Mouse (Mus musculus) E14TG2a.4 (cell line): ENCODE data around the gene Nudcd3.
"Not testable (repeated sequence)": the region's sequence is repeated elsewhere in the genome, so short reads cannot be mapped to it uniquely, and the experiment has no call there.

Source experiments
- H3K27me3 ChIP-seq: 2 replicates; pipeline ENCODE4 v1.6.1; 2014; ENCODE audit warnings: low read length, control low read depth; ENCODE audit not compliant: insufficient read depth
- H3K36me3 ChIP-seq: 2 replicates; pipeline ENCODE4 v1.6.1; 2014; ENCODE audit warnings: low read length, control low read depth; ENCODE audit not compliant: insufficient read depth
- H3K4me1 ChIP-seq: replicated peaks from 2 replicates; pipeline ENCODE4 v1.6.1; 2014; ENCODE audit warnings: low read depth, low read length, control low read depth
- H3K4me3 ChIP-seq: replicated peaks from 2 replicates; pipeline ENCODE4 v1.5.1; 2014; ENCODE audit warnings: mild to moderate bottlenecking, low read length
- H3K9me3 ChIP-seq: 2 replicates; pipeline ENCODE4 v1.6.1; 2014; ENCODE audit warnings: low read length, control low read depth
- CTCF ChIP-seq: conservative IDR thresholded peaks from 2 replicates; pipeline ENCODE4 v1.5.1; 2014; ENCODE audit warnings: low read length
- NANOG ChIP-seq: IDR thresholded peaks from 2 replicates; pipeline ENCODE4 v1.6.1; 2014; ENCODE audit warnings: borderline replicate concordance, low read length, mixed read lengths
- POU5F1 ChIP-seq: IDR thresholded peaks from 2 replicates; pipeline ENCODE4 v1.6.1; 2014; ENCODE audit warnings: low read length, borderline replicate concordance

Nudcd3 gene

GRCm38 (mm10) chr11:6109990-6110389 is 90.2 kb downstream of the Nudcd3 start:
- Histone ChIP-seq H3K36me3 (peaks cover 99% of the 10 kb centered on the region), H3K4me3 (no peak overlapping the region)
- no peak for TF ChIP-seq CTCF
- no peak for TF ChIP-seq POU5F1
- TF ChIP-seq NANOG = no peak

GRCm38 (mm10) chr11:6108296-6108695 is 91.9 kb downstream of the Nudcd3 start:
- H3K27me3 ChIP-seq = no peaks in the 10 kb centered on the region
- H3K4me3 ChIP-seq = no peak overlapping the region
- TF ChIP-seq NANOG (no peak), POU5F1 (no peak), CTCF (no peak)
- H3K36me3 ChIP-seq = peaks cover 97% of the 10 kb centered on the region
- H3K4me1 ChIP-seq = peaks cover 25% of the 10 kb centered on the region
- H3K9me3 ChIP-seq = no peaks in the 10 kb centered on the region

More at GRCm38 (mm10) chr11:6109990-6110389, 90.2 kb downstream of the Nudcd3 start:
- H3K27me3 ChIP-seq = no peaks in the 10 kb centered on the region
- no peaks in the 10 kb centered on the region for H3K9me3 ChIP-seq
- H3K4me1 ChIP-seq = peaks cover 25% of the 10 kb centered on the region

- H3K4me1 ChIP-seq = peaks cover 25% of the 10 kb centered on the region
- no peaks in the 10 kb centered on the region for H3K9me3 ChIP-seq
- H3K36me3 ChIP-seq = peaks cover 91% of the 10 kb centered on the region
- no peak for TF ChIP-seq CTCF
- TF ChIP-seq POU5F1 = no peak
- TF ChIP-seq NANOG = no peak
- no peak overlapping the region for H3K4me3 ChIP-seq
- H3K27me3 ChIP-seq = no peaks in the 10 kb centered on the region
These were observed 92.5 kb downstream of the Nudcd3 start for GRCm38 (mm10) chr11:6107722-6108121.

- Histone ChIP-seq H3K9me3 (no peaks in the 10 kb centered on the region), H3K27me3 (no peaks in the 10 kb centered on the region), H3K4me1 (peaks cover 9% of the 10 kb centered on the region; the same call in 1 of the 2 replicates), H3K36me3 (peaks cover 62% of the 10 kb centered on the region), H3K4me3 (no peak overlapping the region)
- TF ChIP-seq POU5F1 = no peak
- no peak for TF ChIP-seq NANOG
- no peak for TF ChIP-seq CTCF
These were observed 95.5 kb downstream of the Nudcd3 start for GRCm38 (mm10) chr11:6104734-6105133.

GRCm38 (mm10) chr11:6096637-6097036 is 103.6 kb downstream of the Nudcd3 start:
- not testable (repeated sequence) for H3K4me1 ChIP-seq, H3K9me3 ChIP-seq, H3K27me3 ChIP-seq, H3K4me3 ChIP-seq, H3K36me3 ChIP-seq

GRCm38 (mm10) chr11:6086991-6087390 is 113.2 kb downstream of the Nudcd3 start:
- Histone ChIP-seq H3K4me1 (no peaks in the 10 kb centered on the region), H3K36me3 (no peaks in the 10 kb centered on the region), H3K9me3 (no peaks in the 10 kb centered on the region), H3K4me3 (no peak overlapping the region), H3K27me3 (peaks cover 2% of the 10 kb centered on the region; the same call in 1 of the 2 replicates)
- no peak for TF ChIP-seq POU5F1
- no peak for TF ChIP-seq CTCF
- no peak for TF ChIP-seq NANOG

- H3K36me3 ChIP-seq = no peaks in the 10 kb centered on the region
- H3K4me1 ChIP-seq = no peaks in the 10 kb centered on the region
- no peaks in the 10 kb centered on the region for H3K9me3 ChIP-seq
- 0 out of 2 replicates have a peak, but pooled peaks cover 4% of the 10 kb centered on the region for H3K27me3 ChIP-seq
- no peak overlapping the region for H3K4me3 ChIP-seq
- TF ChIP-seq CTCF = no peak
- TF ChIP-seq NANOG = no peak
- no peak for TF ChIP-seq POU5F1
These were observed 121.5 kb downstream of the Nudcd3 start for GRCm38 (mm10) chr11:6078737-6079136.

- peaks cover 3% of the 10 kb centered on the region for H3K4me1 ChIP-seq
- H3K36me3 ChIP-seq = no peaks in the 10 kb centered on the region
- no peaks in the 10 kb centered on the region for H3K9me3 ChIP-seq
- no peak overlapping the region for H3K4me3 ChIP-seq
- H3K27me3 ChIP-seq = peaks cover 12% of the 10 kb centered on the region; the same call in 1 of the 2 replicates
- TF ChIP-seq NANOG (no peak), CTCF (no peak), POU5F1 (no peak)
These were observed 124.6 kb downstream of the Nudcd3 start for GRCm38 (mm10) chr11:6075618-6076066.

GRCm38 (mm10) chr11:6068181-6068957 is 131.8 kb downstream of the Nudcd3 start:
- Histone ChIP-seq H3K4me3 (peak overlapping the region; percentile 92), H3K36me3 (no peaks in the 10 kb centered on the region), H3K27me3 (peaks cover 41% of the 10 kb centered on the region), H3K4me1 (peaks cover 58% of the 10 kb centered on the region), H3K9me3 (no peaks in the 10 kb centered on the region)
- TF ChIP-seq NANOG (no peak), CTCF (no peak), POU5F1 (no peak)
